Comparison of ENCODE assay signal across 9 mouse cellular contexts in genomic region chr2:106683185-106683831, GRCm38 (mm10). TPM values are rescaled to one million over a fixed set of nuclear protein-coding genes. Genes with fewer than 3 reads are reported as not detected.
DNase-seq lines count a peak whose midpoint lies in the region; ATAC-seq lines count a peak whose summit lies in the region.
"Had no signal": no experiment of that assay in that cellular context is flagged by ENCODE, and none has a peak within 500 bp of the region (broad histone marks: within the 10 kb centered on the region; RNA-seq: fewer than 3 reads in every experiment).

No protein-coding gene starts in this region.

- H3K4me2 ChIP-seq in midbrain, embryonic 13.5 days (replicated peaks) = peak overlapping the region; percentile 10; the same call in 1 of the 2 replicates
- H3K4me2 ChIP-seq in intestine, embryonic 16.5 days (ENCODE audit: low read depth, low read length) = peak overlapping the region; percentile 13; the same call in 1 of the 2 replicates
- peak overlapping the region; percentile 25; the same call in 1 of the 2 replicates for H3K4me2 ChIP-seq in stomach, embryonic 16.5 days (ENCODE audit: low read depth, low read length)

- H3K27me3 ChIP-seq in heart, embryonic 10.5 days (ENCODE audit: insufficient read depth, poor library complexity, severe bottlenecking) = no peaks in the 10 kb centered on the region
- no peaks in the 10 kb centered on the region for H3K27me3 ChIP-seq in midbrain, embryonic 13.5 days
- no peaks in the 10 kb centered on the region for H3K27me3 ChIP-seq in midbrain, embryonic 10.5 days (ENCODE audit: low read depth, poor library complexity, severe bottlenecking)
- no peaks in the 10 kb centered on the region for H3K27me3 ChIP-seq in intestine, embryonic 16.5 days (replicated peaks; ENCODE audit: control insufficient read depth, insufficient read depth, low read length)
- H3K27me3 ChIP-seq in stomach, embryonic 16.5 days (ENCODE audit: control insufficient read depth, insufficient read depth, low read length) = no peaks in the 10 kb centered on the region

- H3K27ac ChIP-seq in heart, embryonic 10.5 days = peak overlapping the region; percentile 75; the same call in 1 of the 2 replicates
- no peak overlapping the region for H3K27ac ChIP-seq in midbrain, embryonic 13.5 days
- no peak overlapping the region for H3K27ac ChIP-seq in midbrain, embryonic 10.5 days (replicated peaks)
- H3K27ac ChIP-seq in intestine, embryonic 16.5 days (ENCODE audit: low read length) = no peak overlapping the region
- no peak overlapping the region for H3K27ac ChIP-seq in stomach, embryonic 16.5 days (ENCODE audit: low read length)

- no peak for DNase-seq in heart, embryonic 10.5 days (ENCODE audit: low spot score)
- no peak for DNase-seq in heart, adult 9 months (ENCODE audit: low spot score in 2 of 2)
- no peak for DNase-seq in midbrain, embryonic 10.5 days (ENCODE audit: low spot score)
- DNase-seq in right cerebral cortex, adult 18-20 months = no peak

- H3K9me3 ChIP-seq in heart, embryonic 10.5 days = no peaks in the 10 kb centered on the region
- no peaks in the 10 kb centered on the region for H3K9me3 ChIP-seq in midbrain, embryonic 13.5 days
- H3K9me3 ChIP-seq in midbrain, embryonic 10.5 days (replicated peaks) = no peaks in the 10 kb centered on the region
- H3K9me3 ChIP-seq in intestine, embryonic 16.5 days (ENCODE audit: control insufficient read depth, low read length) = no peaks in the 10 kb centered on the region
- no peaks in the 10 kb centered on the region for H3K9me3 ChIP-seq in stomach, embryonic 16.5 days (replicated peaks; ENCODE audit: control insufficient read depth, low read length)

- H3K4me3 ChIP-seq in heart, embryonic 10.5 days = no peak overlapping the region
- H3K4me3 ChIP-seq in midbrain, embryonic 13.5 days (replicated peaks) = no peak overlapping the region
- H3K4me3 ChIP-seq in midbrain, embryonic 10.5 days = no peak overlapping the region
- no peak overlapping the region for H3K4me3 ChIP-seq in intestine, embryonic 16.5 days (ENCODE audit: low read length)
- no peak overlapping the region for H3K4me3 ChIP-seq in stomach, embryonic 16.5 days (replicated peaks; ENCODE audit: low read length)

- WGBS in heart, embryonic 10.5 days = 48% methylated on average over 9 of the region's 9 CpGs
- 33% methylated on average over 9 of the region's 9 CpGs for WGBS in midbrain, embryonic 13.5 days
- 56% methylated on average over 9 of the region's 9 CpGs for WGBS in midbrain, embryonic 10.5 days
- 45% methylated on average over 9 of the region's 9 CpGs for WGBS in intestine, embryonic 16.5 days
- WGBS in stomach, embryonic 16.5 days = 40% methylated on average over 9 of the region's 9 CpGs

- H3K4me1 ChIP-seq in heart, embryonic 10.5 days = peaks cover 24% of the 10 kb centered on the region
- H3K4me1 ChIP-seq in midbrain, embryonic 13.5 days (replicated peaks) = peaks cover 4% of the 10 kb centered on the region
- peaks cover 10% of the 10 kb centered on the region for H3K4me1 ChIP-seq in midbrain, embryonic 10.5 days
- H3K4me1 ChIP-seq in intestine, embryonic 16.5 days (ENCODE audit: control insufficient read depth, insufficient read depth, low read length) = peaks cover 2% of the 10 kb centered on the region; the same call in 1 of the 2 replicates
- peaks cover 2% of the 10 kb centered on the region; the same call in 1 of the 2 replicates for H3K4me1 ChIP-seq in stomach, embryonic 16.5 days (ENCODE audit: control insufficient read depth, insufficient read depth, low read length)

- no peaks in the 10 kb centered on the region for H3K36me3 ChIP-seq in heart, embryonic 10.5 days
- H3K36me3 ChIP-seq in midbrain, embryonic 13.5 days = no peaks in the 10 kb centered on the region
- H3K36me3 ChIP-seq in midbrain, embryonic 10.5 days = no peaks in the 10 kb centered on the region
- H3K36me3 ChIP-seq in intestine, embryonic 16.5 days (ENCODE audit: control insufficient read depth, insufficient read depth, low read length) = no peaks in the 10 kb centered on the region
- H3K36me3 ChIP-seq in stomach, embryonic 16.5 days (ENCODE audit: control insufficient read depth, insufficient read depth, low read length) = no peaks in the 10 kb centered on the region

- ATAC-seq in midbrain, embryonic 13.5 days = 0 out of 2 replicates have a peak, but pooled peaks have one; percentile 65
- ATAC-seq in intestine, embryonic 16.5 days = no peak
- no peak for ATAC-seq in stomach, embryonic 16.5 days (ENCODE audit: insufficient read depth, low FRiP score)
- ATAC-seq in megakaryocyte, adult 5-6 weeks (ENCODE audit: poor library complexity, severe bottlenecking) = no peak

- H3K9ac ChIP-seq in midbrain, embryonic 13.5 days (replicated peaks) = no peak overlapping the region
- no peak overlapping the region for H3K9ac ChIP-seq in intestine, embryonic 16.5 days (ENCODE audit: low read depth, low read length)
- peak overlapping the region; percentile 21; the same call in 1 of the 2 replicates for H3K9ac ChIP-seq in stomach, embryonic 16.5 days (ENCODE audit: low read length)

RNA-seq across cellular contexts. Expression of gene Mpped2, which starts 9.8 kb away (rescaled TPM):
- polyA plus RNA-seq in heart, embryonic 10.5 days (2016; fragmentation: Nextera tagmentation; extraction: Ambion mirVana) = 130 and 173 TPM in 2 replicates
- polyA plus RNA-seq in midbrain, embryonic 13.5 days (2015; fragmentation: Nextera tagmentation; extraction: Ambion mirVana) = 126 and 157 TPM in 2 replicates
- 29.8 and 41.3 TPM in 2 replicates for polyA plus RNA-seq in midbrain, embryonic 10.5 days (2016; fragmentation: Nextera tagmentation; extraction: Ambion mirVana)
- 17.4 and 20.2 TPM in 2 replicates for polyA plus RNA-seq in intestine, embryonic 16.5 days (2015; fragmentation: Nextera tagmentation; extraction: Ambion mirVana)
- polyA plus RNA-seq in stomach, embryonic 16.5 days (2015; fragmentation: Nextera tagmentation; extraction: Ambion mirVana) = 11.8 and 14.5 TPM in 2 replicates
- total RNA-seq in megakaryocyte, adult 5-6 weeks (2015) = not detected in 2 replicates
- 0.37 TPM in 1 of 2 replicates, not detected in the other for total RNA-seq in megakaryocyte, adult 5-6 weeks (2017)
- polyA plus RNA-seq: C2C12 had no signal
